Mouse (Mus musculus) limb, embryonic 13.5 days (tissue): ENCODE data around the gene Nmur1. TPM values are rescaled to one million over a fixed set of nuclear protein-coding genes. Genes with fewer than 3 reads are reported as not detected.

ENCODE experiments used
- microRNA-seq: library from miRNA; unstranded; fragments of <30 nt; microRNA quantifications from one replicate; pipeline ENCODE4, GENCODE M21; 2016
- polyA plus RNA-seq: library from polyadenylated mRNA; unstranded; fragments of >200 nt; fragmentation: Nextera tagmentation; extraction: Ambion mirVana; gene quantifications from 2 replicates; pipeline ENCODE4 v1.2.1, GENCODE M21; 2015

Gene Nmur1
- polyA plus RNA-seq, 1 experiment from 2014 or later = not detected

Small RNA genes lying within 50 kb of the gene (microRNA-seq; reads per million reads assigned to microRNA genes)
- 12.9 reads per million, percentile 30 among the genes with 10 or more reads in this experiment for gene mmu-mir-3535

Other genes with a start within 250 kb of the Nmur1 start
- gene B3gnt7, start 123.4 kb downstream of the Nmur1 start, polyA plus RNA-seq = 8.3 and 9.6 TPM in 2 replicates
- 418 and 419 TPM in 2 replicates for gene Ncl, start 66.8 kb downstream of the Nmur1 start, polyA plus RNA-seq
- not detected in 2 replicates for gene Tex44, start 101 bp upstream of the Nmur1 start, polyA plus RNA-seq
- gene Ptma, start 100.5 kb upstream of the Nmur1 start, polyA plus RNA-seq = 2,828 and 3,051 TPM in 2 replicates
- gene Pde6d, start 156.4 kb upstream of the Nmur1 start, polyA plus RNA-seq = 74.2 and 75.8 TPM in 2 replicates
- 52.9 and 53.3 TPM in 2 replicates for gene Cops7b, start 156.7 kb upstream of the Nmur1 start, polyA plus RNA-seq
- 5.3 and 5.9 TPM in 2 replicates for gene Nppc, start 244.3 kb upstream of the Nmur1 start, polyA plus RNA-seq